Mouse (Mus musculus): ENCODE measurements around the gene Gm4763. TPM values are rescaled to one million over a fixed set of nuclear protein-coding genes. Genes with fewer than 3 reads are reported as not detected.

Gene Gm4763
- total and polyA plus RNA-seq, 3 experiments: not detected

DNA sequence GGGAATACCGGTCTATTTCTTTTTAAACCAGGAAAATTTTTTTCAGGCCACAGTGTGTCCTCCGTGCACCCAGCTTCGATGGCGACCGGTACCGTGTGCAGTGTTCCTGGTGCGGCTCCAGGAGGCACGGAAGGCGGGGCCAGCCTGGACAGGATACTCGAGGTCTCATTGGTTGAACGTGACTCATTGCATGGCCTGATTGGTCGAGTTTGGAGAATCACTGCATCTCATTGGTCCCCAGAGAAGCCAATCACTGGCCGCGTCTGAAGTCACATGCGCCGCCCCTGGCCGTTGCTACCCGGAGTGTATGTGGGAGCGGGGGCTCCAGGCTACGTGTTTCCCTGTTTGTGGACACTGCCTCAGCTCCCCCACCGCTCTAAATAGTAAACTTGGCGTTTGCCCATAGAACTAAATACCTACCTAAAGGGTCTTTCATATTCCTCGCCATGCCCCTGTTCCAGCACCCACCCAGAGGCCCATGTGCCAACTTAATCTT, 54.7 kb downstream of the Gm4763 start:
- H3K4me1 ChIP-seq (ENCODE audit: control insufficient read depth in 1 of 2, insufficient read depth in 2 of 2, low read length in 2 of 2): no peaks in the 10 kb centered on the region
- H3K9ac ChIP-seq (ENCODE audit: control insufficient read depth, low read depth, low read length, poor library complexity, severe bottlenecking): no peak overlapping the region
- TF ChIP-seq EP300 (IDR thresholded peaks at IDR 0.05; ENCODE audit: low read depth in 1 of 2, low read length in 2 of 2) (no peak), MYB (IDR thresholded peaks at IDR 0.05; ENCODE audit: low read depth, low read length) (no peak), POLR2AphosphoS5 (IDR thresholded peaks at IDR 0.05; ENCODE audit: borderline replicate concordance, low read depth, low read length) (no peak), ELF1 (IDR thresholded peaks at IDR 0.05; ENCODE audit: low read depth, low read length) (no peak), MAFK (IDR thresholded peaks at IDR 0.05; ENCODE audit: borderline replicate concordance, low read depth, low read length) (no peak), ZKSCAN1 (IDR thresholded peaks at IDR 0.05; ENCODE audit: low read depth, low read length) (no peak), ZC3H11A (IDR thresholded peaks at IDR 0.05; ENCODE audit: low read depth, low read length) (no peak), JUND (IDR thresholded peaks at IDR 0.05; ENCODE audit: low read depth, low read length) (no peak)
- no peak for DNase-seq (ENCODE audit: low read depth, low spot score)
- H3K27me3 ChIP-seq (ENCODE audit: control insufficient read depth in 1 of 2, insufficient read depth in 2 of 2, low read length in 2 of 2): no peaks in the 10 kb centered on the region
- H3K4me3 ChIP-seq (ENCODE audit: control insufficient read depth in 1 of 2, insufficient read depth in 1 of 2, low read depth in 2 of 2, low read length in 2 of 2): no peak overlapping the region
- no peaks in the 10 kb centered on the region for H3K36me3 ChIP-seq (ENCODE audit: control insufficient read depth in 1 of 2, insufficient read depth in 2 of 2, low read length in 2 of 2)
- H3K79me2 ChIP-seq (ENCODE audit: control insufficient read depth, insufficient read depth, low read length, poor library complexity): no peaks in the 10 kb centered on the region
- no peak overlapping the region for H3K27ac ChIP-seq (ENCODE audit: control insufficient read depth, low read depth, low read length)
- H3K9me3 ChIP-seq (replicated peaks; ENCODE audit: insufficient read depth, low read length): no peaks in the 10 kb centered on the region

Other genes with a start within 250 kb of the Gm4763 start
- gene Cadm4, start 244.9 kb downstream of the Gm4763 start, total RNA-seq (2012; rRNA removed): 0.12 and 0.16 TPM in 2 replicates
- gene Cadm4, start 244.9 kb downstream of the Gm4763 start, polyA plus RNA-seq (2012; ENCODE audit: insufficient read depth in 1 of 2, insufficient read length in 2 of 2, low read depth in 1 of 2, low replicate concordance in 2 of 2, missing spikeins in 1 of 2): under 1 TPM in 1 of 2 experiments, not detected in 1; 0.38 TPM
- 10.3 and 12.4 TPM in 2 replicates for gene Zfp428, start 219.9 kb downstream of the Gm4763 start, total RNA-seq (2012; rRNA removed)
- gene Zfp428, start 219.9 kb downstream of the Gm4763 start, polyA plus RNA-seq (2012; ENCODE audit: insufficient read depth in 1 of 2, insufficient read length in 2 of 2, low read depth in 1 of 2, low replicate concordance in 2 of 2, missing spikeins in 1 of 2): 10 to 100 TPM in 1 of 2 experiments, not detected in 1; 16.4 TPM
- not detected in 2 replicates for gene AC161166.1, start 214.5 kb downstream of the Gm4763 start, total RNA-seq (2012; rRNA removed)
- under 1 TPM in 1 of 2 experiments, not detected in 1; 0.13 TPM for gene AC161166.1, start 214.5 kb downstream of the Gm4763 start, polyA plus RNA-seq (2012; ENCODE audit: insufficient read depth in 1 of 2, insufficient read length in 2 of 2, low read depth in 1 of 2, low replicate concordance in 2 of 2, missing spikeins in 1 of 2)
- gene Irgq, start 196.2 kb downstream of the Gm4763 start, total RNA-seq (2012; rRNA removed): 3.6 and 4.7 TPM in 2 replicates
- gene Irgq, start 196.2 kb downstream of the Gm4763 start, polyA plus RNA-seq (2012; ENCODE audit: insufficient read depth in 1 of 2, insufficient read length in 2 of 2, low read depth in 1 of 2, low replicate concordance in 2 of 2, missing spikeins in 1 of 2): 1 to 10 TPM in 1 of 2 experiments, not detected in 1; 5.8 TPM
- not detected in 2 replicates for gene Pinlyp, start 180.8 kb downstream of the Gm4763 start, total RNA-seq (2012; rRNA removed)
- not detected for gene Pinlyp, start 180.8 kb downstream of the Gm4763 start, polyA plus RNA-seq (2012; ENCODE audit: insufficient read depth in 1 of 2, insufficient read length in 2 of 2, low read depth in 1 of 2, low replicate concordance in 2 of 2, missing spikeins in 1 of 2)
- gene Xrcc1, start 180.6 kb downstream of the Gm4763 start, total RNA-seq (2012; rRNA removed): 84.4 and 97.4 TPM in 2 replicates
- gene Xrcc1, start 180.6 kb downstream of the Gm4763 start, polyA plus RNA-seq (2012; ENCODE audit: insufficient read depth in 1 of 2, insufficient read length in 2 of 2, low read depth in 1 of 2, low replicate concordance in 2 of 2, missing spikeins in 1 of 2): 100 to 1,000 TPM; 101 to 574 TPM
- gene Ethe1, start 139.4 kb downstream of the Gm4763 start, total RNA-seq (2012; rRNA removed): 17.8 and 21.0 TPM in 2 replicates
- 10 to 100 TPM in 1 of 2 experiments, not detected in 1; 33.3 TPM for gene Ethe1, start 139.4 kb downstream of the Gm4763 start, polyA plus RNA-seq (2012; ENCODE audit: insufficient read depth in 1 of 2, insufficient read length in 2 of 2, low read depth in 1 of 2, low replicate concordance in 2 of 2, missing spikeins in 1 of 2)
- gene Zfp575, start 139.3 kb downstream of the Gm4763 start, total RNA-seq (2012; rRNA removed): 0.26 and 0.58 TPM in 2 replicates
- under 1 TPM in 1 of 2 experiments, not detected in 1; 0.50 TPM for gene Zfp575, start 139.3 kb downstream of the Gm4763 start, polyA plus RNA-seq (2012; ENCODE audit: insufficient read depth in 1 of 2, insufficient read length in 2 of 2, low read depth in 1 of 2, low replicate concordance in 2 of 2, missing spikeins in 1 of 2)
- gene Phldb3, start 116.1 kb downstream of the Gm4763 start, total RNA-seq (2012; rRNA removed): 6.0 and 6.4 TPM in 2 replicates
- gene Phldb3, start 116.1 kb downstream of the Gm4763 start, polyA plus RNA-seq (2012; ENCODE audit: insufficient read depth in 1 of 2, insufficient read length in 2 of 2, low read depth in 1 of 2, low replicate concordance in 2 of 2, missing spikeins in 1 of 2): 10 to 100 TPM in 1 of 2 experiments, not detected in 1; 10.8 TPM
- not detected in 2 replicates for gene Lypd3, start 90.4 kb downstream of the Gm4763 start, total RNA-seq (2012; rRNA removed)
- gene Lypd3, start 90.4 kb downstream of the Gm4763 start, polyA plus RNA-seq (2012; ENCODE audit: insufficient read depth in 1 of 2, insufficient read length in 2 of 2, low read depth in 1 of 2, low replicate concordance in 2 of 2, missing spikeins in 1 of 2): not detected
- 0.15 TPM in 1 of 2 replicates, not detected in the other for gene Tex101, start 50.2 kb downstream of the Gm4763 start, total RNA-seq (2012; rRNA removed)
- under 1 TPM in 1 of 2 experiments, not detected in 1; 0.08 TPM for gene Tex101, start 50.2 kb downstream of the Gm4763 start, polyA plus RNA-seq (2012; ENCODE audit: insufficient read depth in 1 of 2, insufficient read length in 2 of 2, low read depth in 1 of 2, low replicate concordance in 2 of 2, missing spikeins in 1 of 2)
- not detected in 2 replicates for gene BC049730, start 17.7 kb downstream of the Gm4763 start, total RNA-seq (2012; rRNA removed)
- gene BC049730, start 17.7 kb downstream of the Gm4763 start, polyA plus RNA-seq (2012; ENCODE audit: insufficient read depth in 1 of 2, insufficient read length in 2 of 2, low read depth in 1 of 2, low replicate concordance in 2 of 2, missing spikeins in 1 of 2): not detected
- not detected in 2 replicates for gene Cd177, start 33.4 kb upstream of the Gm4763 start, total RNA-seq (2012; rRNA removed)
- under 1 TPM in 1 of 2 experiments, not detected in 1; 0.11 TPM for gene Cd177, start 33.4 kb upstream of the Gm4763 start, polyA plus RNA-seq (2012; ENCODE audit: insufficient read depth in 1 of 2, insufficient read length in 2 of 2, low read depth in 1 of 2, low replicate concordance in 2 of 2, missing spikeins in 1 of 2)
- not detected in 2 replicates for gene Ceacam10, start 50.3 kb upstream of the Gm4763 start, total RNA-seq (2012; rRNA removed)
- gene Ceacam10, start 50.3 kb upstream of the Gm4763 start, polyA plus RNA-seq (2012; ENCODE audit: insufficient read depth in 1 of 2, insufficient read length in 2 of 2, low read depth in 1 of 2, low replicate concordance in 2 of 2, missing spikeins in 1 of 2): under 1 TPM in 1 of 2 experiments, not detected in 1; 0.19 TPM
- gene Gm9844, start 135.3 kb upstream of the Gm4763 start, total RNA-seq (2012; rRNA removed): 0.54 TPM in 1 of 2 replicates, not detected in the other
- gene Gm9844, start 135.3 kb upstream of the Gm4763 start, polyA plus RNA-seq (2012; ENCODE audit: insufficient read depth in 1 of 2, insufficient read length in 2 of 2, low read depth in 1 of 2, low replicate concordance in 2 of 2, missing spikeins in 1 of 2): under 1 TPM in 1 of 2 experiments, not detected in 1; 0.95 TPM
- not detected in 2 replicates for gene Lypd4, start 143.0 kb upstream of the Gm4763 start, total RNA-seq (2012; rRNA removed)
- not detected for gene Lypd4, start 143.0 kb upstream of the Gm4763 start, polyA plus RNA-seq (2012; ENCODE audit: insufficient read depth in 1 of 2, insufficient read length in 2 of 2, low read depth in 1 of 2, low replicate concordance in 2 of 2, missing spikeins in 1 of 2)
- not detected in 2 replicates for gene Dmrtc2, start 143.1 kb upstream of the Gm4763 start, total RNA-seq (2012; rRNA removed)
- gene Dmrtc2, start 143.1 kb upstream of the Gm4763 start, polyA plus RNA-seq (2012; ENCODE audit: insufficient read depth in 1 of 2, insufficient read length in 2 of 2, low read depth in 1 of 2, low replicate concordance in 2 of 2, missing spikeins in 1 of 2): not detected
- 3,168 and 3,580 TPM in 2 replicates for gene Rps19, start 157.5 kb upstream of the Gm4763 start, total RNA-seq (2012; rRNA removed)
- gene Rps19, start 157.5 kb upstream of the Gm4763 start, polyA plus RNA-seq (2012; ENCODE audit: insufficient read depth in 1 of 2, insufficient read length in 2 of 2, low read depth in 1 of 2, low replicate concordance in 2 of 2, missing spikeins in 1 of 2): 1,000 to 10,000 TPM in 1 of 2 experiments, not detected in 1; 2,454 TPM
- 0.13 and 0.23 TPM in 2 replicates for gene Cd79a, start 170.5 kb upstream of the Gm4763 start, total RNA-seq (2012; rRNA removed)
- gene Cd79a, start 170.5 kb upstream of the Gm4763 start, polyA plus RNA-seq (2012; ENCODE audit: insufficient read depth in 1 of 2, insufficient read length in 2 of 2, low read depth in 1 of 2, low replicate concordance in 2 of 2, missing spikeins in 1 of 2): under 1 TPM in 1 of 2 experiments, not detected in 1; 0.61 TPM
- gene Arhgef1, start 176.0 kb upstream of the Gm4763 start, total RNA-seq (2012; rRNA removed): 43.7 and 53.3 TPM in 2 replicates
- gene Arhgef1, start 176.0 kb upstream of the Gm4763 start, polyA plus RNA-seq (2012; ENCODE audit: insufficient read depth in 1 of 2, insufficient read length in 2 of 2, low read depth in 1 of 2, low replicate concordance in 2 of 2, missing spikeins in 1 of 2): 100 to 1,000 TPM in 1 of 2 experiments, not detected in 1; 163 TPM
- gene Gm4881, start 217.6 kb upstream of the Gm4763 start, total RNA-seq (2012; rRNA removed): not detected in 2 replicates
- gene Gm4881, start 217.6 kb upstream of the Gm4763 start, polyA plus RNA-seq (2012; ENCODE audit: insufficient read depth in 1 of 2, insufficient read length in 2 of 2, low read depth in 1 of 2, low replicate concordance in 2 of 2, missing spikeins in 1 of 2): under 1 TPM in 1 of 2 experiments, not detected in 1; 0.13 TPM
- 205 and 240 TPM in 2 replicates for gene Rabac1, start 245.8 kb upstream of the Gm4763 start, total RNA-seq (2012; rRNA removed)
- gene Rabac1, start 245.8 kb upstream of the Gm4763 start, polyA plus RNA-seq (2012; ENCODE audit: insufficient read depth in 1 of 2, insufficient read length in 2 of 2, low read depth in 1 of 2, low replicate concordance in 2 of 2, missing spikeins in 1 of 2): 100 to 1,000 TPM in 1 of 2 experiments, not detected in 1; 223 TPM